Mouse (Mus musculus): ENCODE measurements around the gene Lcn8. TPM values are rescaled to one million over a fixed set of nuclear protein-coding genes. Genes with fewer than 3 reads are reported as not detected.

Lcn8 gene
- polyA plus RNA-seq, 1 experiment from 2014 or later: not detected

DNA sequence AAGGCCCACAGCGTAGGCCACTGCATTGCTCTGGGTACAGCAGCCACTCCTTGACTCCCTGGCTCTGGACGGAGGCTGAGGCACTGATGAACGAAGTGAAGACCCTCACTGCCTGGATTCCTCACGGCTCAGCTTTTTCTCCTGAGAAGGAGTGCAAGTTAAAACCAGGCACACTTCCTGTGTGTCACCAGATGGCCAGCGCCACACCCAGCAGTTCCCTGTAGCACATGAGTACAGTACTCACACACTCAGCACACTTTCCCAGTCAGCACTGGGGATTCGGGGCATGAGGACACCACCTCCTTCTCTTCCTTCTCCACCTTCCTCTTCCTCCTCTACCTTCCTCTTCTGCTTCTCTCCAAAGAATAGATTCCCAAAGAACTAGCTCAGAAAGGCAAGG is 25.1 kb upstream of the Lcn8 start, which contains the start of gene Fcna:
Gene Fcna, minus strand, starts transcription at position 220 of the 400 bp plus-strand sequence.
- H3K4me3 ChIP-seq (ENCODE audit: low read length): no peak within 1 kb of the TSS
- no peaks in the 10 kb centered on the region for H3K27me3 ChIP-seq (ENCODE audit: insufficient read depth, low read length)
- no peak for ATAC-seq (ENCODE audit: low FRiP score, low TSS enrichment)
- no peak within 1 kb of the TSS for H3K27ac ChIP-seq (ENCODE audit: low read length)
- no peak within 1 kb of the TSS for H3K4me2 ChIP-seq (replicated peaks; ENCODE audit: low read depth, low read length)
- 80% methylated on average over 6 of the region's 6 CpGs for WGBS
- no peaks in the 10 kb centered on the region for H3K9me3 ChIP-seq (ENCODE audit: low read length)
- H3K36me3 ChIP-seq (ENCODE audit: insufficient read depth, low read length): no peaks in the 10 kb centered on the region
- H3K4me1 ChIP-seq (ENCODE audit: insufficient read depth, low read length): no peaks in the 10 kb centered on the region
- H3K9ac ChIP-seq (replicated peaks; ENCODE audit: low read length): 0 out of 2 replicates have a peak within 1 kb of the TSS, but pooled peaks have one; percentile 8

DNA sequence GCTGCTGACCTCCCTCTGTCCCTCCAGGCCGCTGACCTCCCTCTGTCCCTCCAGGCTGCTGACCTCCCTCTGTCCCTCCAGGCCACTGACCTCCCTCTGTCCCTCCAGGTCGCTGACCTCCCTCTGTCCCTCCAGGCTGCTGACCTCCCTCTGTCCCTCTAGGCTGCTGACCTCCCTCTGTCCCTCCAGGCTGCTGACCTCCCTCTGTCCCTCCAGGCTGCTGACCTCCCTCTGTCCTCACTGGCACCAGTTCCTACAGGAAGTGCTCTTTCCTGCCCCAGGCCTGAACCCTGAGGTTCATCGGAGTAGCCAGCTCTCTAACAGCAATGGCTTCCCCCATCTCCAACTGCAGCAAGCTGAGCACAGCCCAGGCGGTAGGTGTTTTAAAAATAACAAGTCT is 24.2 kb upstream of the Lcn8 start:
- no peaks in the 10 kb centered on the region for H3K27me3 ChIP-seq (ENCODE audit: insufficient read depth, low read length)
- H3K27ac ChIP-seq (ENCODE audit: low read length): no peak overlapping the region
- no peaks in the 10 kb centered on the region for H3K36me3 ChIP-seq (ENCODE audit: insufficient read depth, low read length)
- H3K4me1 ChIP-seq (ENCODE audit: insufficient read depth, low read length): no peaks in the 10 kb centered on the region
- no peaks in the 10 kb centered on the region for H3K9me3 ChIP-seq (ENCODE audit: low read length)
- H3K4me3 ChIP-seq (ENCODE audit: low read length): no peak overlapping the region
- no peak for ATAC-seq (ENCODE audit: low FRiP score, low TSS enrichment)
- H3K4me2 ChIP-seq (replicated peaks; ENCODE audit: low read depth, low read length): no peak overlapping the region
- 35% methylated on average over 4 of the region's 4 CpGs for WGBS
- no peak overlapping the region for H3K9ac ChIP-seq (replicated peaks; ENCODE audit: low read length)

GRCm38 (mm10) chr2:25633616-25634015 is 19.3 kb upstream of the Lcn8 start:
- no peaks in the 10 kb centered on the region for H3K27me3 ChIP-seq (ENCODE audit: insufficient read depth, low read length)
- H3K36me3 ChIP-seq (ENCODE audit: insufficient read depth, low read length): no peaks in the 10 kb centered on the region
- H3K27ac ChIP-seq (ENCODE audit: low read length): no peak overlapping the region
- no peak overlapping the region for H3K4me3 ChIP-seq (ENCODE audit: low read length)
- H3K4me1 ChIP-seq (ENCODE audit: insufficient read depth, low read length): no peaks in the 10 kb centered on the region
- no peaks in the 10 kb centered on the region for H3K9me3 ChIP-seq (ENCODE audit: low read length)
- no peak for ATAC-seq (ENCODE audit: low FRiP score, low TSS enrichment)
- 88% methylated on average over 3 of the region's 3 CpGs for WGBS
- H3K9ac ChIP-seq (replicated peaks; ENCODE audit: low read length): no peak overlapping the region
- no peak overlapping the region for H3K4me2 ChIP-seq (replicated peaks; ENCODE audit: low read depth, low read length)

GRCm38 (mm10) chr2:25634046-25634445 is 18.9 kb upstream of the Lcn8 start:
- H3K9me3 ChIP-seq (ENCODE audit: low read length): no peaks in the 10 kb centered on the region
- no peaks in the 10 kb centered on the region for H3K4me1 ChIP-seq (ENCODE audit: insufficient read depth, low read length)
- H3K36me3 ChIP-seq (ENCODE audit: insufficient read depth, low read length): no peaks in the 10 kb centered on the region
- no peak overlapping the region for H3K4me3 ChIP-seq (ENCODE audit: low read length)
- WGBS: 69% methylated on average over 1 of the region's 1 CpGs
- no peak overlapping the region for H3K4me2 ChIP-seq (replicated peaks; ENCODE audit: low read depth, low read length)
- H3K9ac ChIP-seq (replicated peaks; ENCODE audit: low read length): no peak overlapping the region
- no peaks in the 10 kb centered on the region for H3K27me3 ChIP-seq (ENCODE audit: insufficient read depth, low read length)
- no peak for ATAC-seq (ENCODE audit: low FRiP score, low TSS enrichment)
- H3K27ac ChIP-seq (ENCODE audit: low read length): no peak overlapping the region

DNA sequence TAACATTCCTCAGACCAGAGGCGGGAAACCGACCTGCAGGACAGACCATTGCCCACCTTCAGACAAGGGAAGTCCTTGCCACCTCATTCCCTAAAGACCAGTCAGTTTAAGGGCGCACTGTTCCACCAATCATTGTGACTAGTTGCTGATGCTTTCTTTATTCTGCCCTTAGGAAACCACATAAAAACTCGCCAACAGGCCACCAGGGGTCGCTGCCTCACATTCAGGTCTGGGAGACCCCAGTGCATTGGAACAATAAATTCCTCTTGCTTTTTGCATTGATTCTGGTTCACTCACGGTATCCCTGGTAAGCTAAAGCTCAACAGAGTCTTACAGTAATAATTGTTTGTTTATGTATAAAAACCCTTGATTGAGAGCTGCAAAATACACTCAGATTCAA is 13.0 kb upstream of the Lcn8 start:
- no peak overlapping the region for H3K27ac ChIP-seq (ENCODE audit: low read length)
- H3K36me3 ChIP-seq (ENCODE audit: insufficient read depth, low read length): no peaks in the 10 kb centered on the region
- H3K4me1 ChIP-seq (ENCODE audit: insufficient read depth, low read length): no peaks in the 10 kb centered on the region
- ATAC-seq (ENCODE audit: low FRiP score, low TSS enrichment): no peak
- H3K9me3 ChIP-seq (ENCODE audit: low read length): no peaks in the 10 kb centered on the region
- WGBS: 24% methylated on average over 6 of the region's 6 CpGs
- H3K4me2 ChIP-seq (replicated peaks; ENCODE audit: low read depth, low read length): no peak overlapping the region
- H3K27me3 ChIP-seq (ENCODE audit: insufficient read depth, low read length): no peaks in the 10 kb centered on the region
- no peak overlapping the region for H3K4me3 ChIP-seq (ENCODE audit: low read length)
- H3K9ac ChIP-seq (replicated peaks; ENCODE audit: low read length): no peak overlapping the region

DNA sequence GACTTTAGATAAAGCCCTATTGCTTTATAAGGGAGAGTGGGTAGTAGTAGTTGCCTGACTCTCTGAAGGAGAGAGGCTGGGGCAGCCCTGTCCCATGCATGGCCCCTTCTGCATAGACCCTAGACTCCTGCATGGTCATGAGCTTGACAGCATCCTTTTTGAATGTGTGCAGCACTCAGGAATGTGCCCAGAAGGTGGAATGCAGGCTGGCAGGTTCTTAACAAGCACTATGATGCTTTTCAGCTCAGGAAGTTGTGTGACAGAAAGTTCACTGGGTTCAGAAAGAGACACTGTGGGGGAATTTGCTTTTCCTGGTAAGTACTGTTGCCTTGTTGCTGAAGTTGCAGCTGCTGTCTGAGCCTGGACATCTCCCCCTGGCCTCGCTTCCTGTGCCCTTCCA is 1.6 kb downstream of the Lcn8 start:
- no peak for ATAC-seq (ENCODE audit: low FRiP score, low TSS enrichment)
- H3K4me2 ChIP-seq (replicated peaks; ENCODE audit: low read depth, low read length): no peak overlapping the region

GRCm38 (mm10) chr2:25656691-25657090 is 3.8 kb downstream of the Lcn8 start:
- no peak overlapping the region for H3K4me3 ChIP-seq (ENCODE audit: low read length)
- 86% methylated on average over 4 of the region's 4 CpGs for WGBS
- H3K36me3 ChIP-seq (ENCODE audit: insufficient read depth, low read length): no peaks in the 10 kb centered on the region
- no peak overlapping the region for H3K27ac ChIP-seq (ENCODE audit: low read length)
- no peaks in the 10 kb centered on the region for H3K4me1 ChIP-seq (ENCODE audit: insufficient read depth, low read length)
- H3K27me3 ChIP-seq (ENCODE audit: insufficient read depth, low read length): no peaks in the 10 kb centered on the region
- no peak for ATAC-seq (ENCODE audit: low FRiP score, low TSS enrichment)
- H3K9me3 ChIP-seq (ENCODE audit: low read length): no peaks in the 10 kb centered on the region
- no peak overlapping the region for H3K4me2 ChIP-seq (replicated peaks; ENCODE audit: low read depth, low read length)
- no peak overlapping the region for H3K9ac ChIP-seq (replicated peaks; ENCODE audit: low read length)

More for the DNA sequence above, 1.6 kb downstream of the Lcn8 start:
- H3K4me3 ChIP-seq (ENCODE audit: low read length): no peak overlapping the region
- H3K9ac ChIP-seq (replicated peaks; ENCODE audit: low read length): no peak overlapping the region
- H3K36me3 ChIP-seq (ENCODE audit: insufficient read depth, low read length): no peaks in the 10 kb centered on the region
- no peaks in the 10 kb centered on the region for H3K27me3 ChIP-seq (ENCODE audit: insufficient read depth, low read length)
- H3K4me1 ChIP-seq (ENCODE audit: insufficient read depth, low read length): no peaks in the 10 kb centered on the region
- 44% methylated on average over 1 of the region's 1 CpGs for WGBS
- H3K9me3 ChIP-seq (ENCODE audit: low read length): no peaks in the 10 kb centered on the region
- H3K27ac ChIP-seq (ENCODE audit: low read length): no peak overlapping the region

GRCm38 (mm10) chr2:25657246-25657645 is 4.3 kb downstream of the Lcn8 start:
- no peaks in the 10 kb centered on the region for H3K27me3 ChIP-seq (ENCODE audit: insufficient read depth, low read length)
- no peaks in the 10 kb centered on the region for H3K4me1 ChIP-seq (ENCODE audit: insufficient read depth, low read length)
- H3K27ac ChIP-seq (ENCODE audit: low read length): no peak overlapping the region
- no peak overlapping the region for H3K4me2 ChIP-seq (replicated peaks; ENCODE audit: low read depth, low read length)
- H3K36me3 ChIP-seq (ENCODE audit: insufficient read depth, low read length): no peaks in the 10 kb centered on the region
- no peak overlapping the region for H3K4me3 ChIP-seq (ENCODE audit: low read length)
- no peaks in the 10 kb centered on the region for H3K9me3 ChIP-seq (ENCODE audit: low read length)
- no peak for ATAC-seq (ENCODE audit: low FRiP score, low TSS enrichment)
- WGBS: 83% methylated on average over 4 of the region's 4 CpGs
- no peak overlapping the region for H3K9ac ChIP-seq (replicated peaks; ENCODE audit: low read length)

- no peak within 1 kb of the TSS for H3K9ac ChIP-seq (replicated peaks; ENCODE audit: low read length)
- no peak within 1 kb of the TSS for H3K4me2 ChIP-seq (replicated peaks; ENCODE audit: low read depth, low read length)
- no peak within 1 kb of the TSS for H3K4me3 ChIP-seq (ENCODE audit: low read length)
- H3K4me1 ChIP-seq (ENCODE audit: insufficient read depth, low read length): no peaks in the 10 kb centered on the region
- no peaks in the 10 kb centered on the region for H3K27me3 ChIP-seq (ENCODE audit: insufficient read depth, low read length)
- no peaks in the 10 kb centered on the region for H3K36me3 ChIP-seq (ENCODE audit: insufficient read depth, low read length)
- no peaks in the 10 kb centered on the region for H3K9me3 ChIP-seq (ENCODE audit: low read length)
- H3K27ac ChIP-seq (ENCODE audit: low read length): no peak within 1 kb of the TSS
- ATAC-seq (ENCODE audit: low FRiP score, low TSS enrichment): no peak
Measured at GRCm38 (mm10) chr2:25657652-25658051, 4.7 kb downstream of the Lcn8 start, which contains the start of gene Lcn5. Gene Lcn5 (plus strand): TSS chr2:25657952.

GRCm38 (mm10) chr2:25660279-25660678 is 7.4 kb downstream of the Lcn8 start:
- H3K9ac ChIP-seq (replicated peaks; ENCODE audit: low read length): no peak overlapping the region
- ATAC-seq (ENCODE audit: low FRiP score, low TSS enrichment): no peak
- no peaks in the 10 kb centered on the region for H3K36me3 ChIP-seq (ENCODE audit: insufficient read depth, low read length)
- no peaks in the 10 kb centered on the region for H3K9me3 ChIP-seq (ENCODE audit: low read length)
- WGBS: 76% methylated on average over 8 of the region's 8 CpGs
- no peaks in the 10 kb centered on the region for H3K27me3 ChIP-seq (ENCODE audit: insufficient read depth, low read length)
- H3K4me3 ChIP-seq (ENCODE audit: low read length): no peak overlapping the region
- no peaks in the 10 kb centered on the region for H3K4me1 ChIP-seq (ENCODE audit: insufficient read depth, low read length)
- no peak overlapping the region for H3K27ac ChIP-seq (ENCODE audit: low read length)
- H3K4me2 ChIP-seq (replicated peaks; ENCODE audit: low read depth, low read length): no peak overlapping the region
